Mouse (Mus musculus): Measurements from ENCODE around the gene Slc17a1. TPM values are rescaled to one million over a fixed set of nuclear protein-coding genes. Genes with fewer than 3 reads are reported as not detected.

Slc17a1 gene
- polyA plus RNA-seq (2016; fragmentation: Nextera tagmentation; extraction: Ambion mirVana): not detected in 2 replicates

GRCm38 (mm10) chr13:23867405-23867804 lies at the start of gene Slc17a1:
Gene Slc17a1, plus strand, starts transcription at chr13:23867750.
- WGBS (ENCODE audit: insufficient replicate concordance): 80% methylated on average over 7 of the region's 7 CpGs
- H3K9ac ChIP-seq: no peak within 1 kb of the TSS
- no peaks in the 10 kb centered on the region for H3K27me3 ChIP-seq (replicated peaks)
- peaks cover 21% of the 10 kb centered on the region; the same call in 1 of the 2 replicates for H3K4me1 ChIP-seq
- no peak for ATAC-seq
- H3K27ac ChIP-seq: no peak within 1 kb of the TSS
- no peak within 1 kb of the TSS for H3K4me2 ChIP-seq
- no peak within 1 kb of the TSS for H3K4me3 ChIP-seq
- no peaks in the 10 kb centered on the region for H3K36me3 ChIP-seq
- no peaks in the 10 kb centered on the region for H3K9me3 ChIP-seq (replicated peaks)

GRCm38 (mm10) chr13:23820179-23820940 lies 47.2 kb upstream of the Slc17a1 start:
- no peaks in the 10 kb centered on the region for H3K4me1 ChIP-seq
- H3K9ac ChIP-seq: no peak overlapping the region
- WGBS (ENCODE audit: insufficient replicate concordance): 49% methylated on average over 4 of the region's 4 CpGs
- H3K4me2 ChIP-seq: no peak overlapping the region
- H3K27ac ChIP-seq: no peak overlapping the region
- ATAC-seq: no peak
- no peaks in the 10 kb centered on the region for H3K9me3 ChIP-seq (replicated peaks)
- H3K27me3 ChIP-seq (replicated peaks): no peaks in the 10 kb centered on the region
- no peak overlapping the region for H3K4me3 ChIP-seq
- no peaks in the 10 kb centered on the region for H3K36me3 ChIP-seq

- H3K36me3 ChIP-seq: no peaks in the 10 kb centered on the region
- 56% methylated on average over 3 of the region's 3 CpGs for WGBS (ENCODE audit: insufficient replicate concordance)
- no peak overlapping the region for H3K27ac ChIP-seq
- no peak for ATAC-seq
- no peaks in the 10 kb centered on the region for H3K27me3 ChIP-seq (replicated peaks)
- no peak overlapping the region for H3K4me3 ChIP-seq
- no peaks in the 10 kb centered on the region for H3K9me3 ChIP-seq (replicated peaks)
- H3K9ac ChIP-seq: no peak overlapping the region
- H3K4me2 ChIP-seq: no peak overlapping the region
- no peaks in the 10 kb centered on the region for H3K4me1 ChIP-seq
Measured at GRCm38 (mm10) chr13:23822213-23822612, 45.3 kb upstream of the Slc17a1 start.

GRCm38 (mm10) chr13:23826606-23827005 lies 40.9 kb upstream of the Slc17a1 start:
- 54% methylated on average over 3 of the region's 3 CpGs for WGBS (ENCODE audit: insufficient replicate concordance)
- H3K4me2 ChIP-seq: no peak overlapping the region
- no peak overlapping the region for H3K9ac ChIP-seq
- H3K27me3 ChIP-seq (replicated peaks): no peaks in the 10 kb centered on the region
- no peaks in the 10 kb centered on the region for H3K9me3 ChIP-seq (replicated peaks)
- ATAC-seq: no peak
- H3K4me1 ChIP-seq: no peaks in the 10 kb centered on the region
- no peak overlapping the region for H3K4me3 ChIP-seq
- H3K36me3 ChIP-seq: no peaks in the 10 kb centered on the region
- no peak overlapping the region for H3K27ac ChIP-seq

- no peak overlapping the region for H3K9ac ChIP-seq
- ATAC-seq: no peak
- H3K4me2 ChIP-seq: no peak overlapping the region
- 9% methylated on average over 6 of the region's 6 CpGs for WGBS (ENCODE audit: insufficient replicate concordance)
- H3K27ac ChIP-seq: no peak overlapping the region
- H3K36me3 ChIP-seq: no peaks in the 10 kb centered on the region
- no peak overlapping the region for H3K4me3 ChIP-seq
- no peaks in the 10 kb centered on the region for H3K27me3 ChIP-seq (replicated peaks)
- H3K9me3 ChIP-seq (replicated peaks): no peaks in the 10 kb centered on the region
- H3K4me1 ChIP-seq: no peaks in the 10 kb centered on the region
Measured at GRCm38 (mm10) chr13:23833053-23833452, 34.5 kb upstream of the Slc17a1 start.

- no peak overlapping the region for H3K27ac ChIP-seq
- ATAC-seq: no peak
- no peaks in the 10 kb centered on the region for H3K27me3 ChIP-seq (replicated peaks)
- no peaks in the 10 kb centered on the region for H3K36me3 ChIP-seq
- no peak overlapping the region for H3K4me3 ChIP-seq
- no peak overlapping the region for H3K9ac ChIP-seq
- 80% methylated on average over 5 of the region's 5 CpGs for WGBS (ENCODE audit: insufficient replicate concordance)
- H3K4me1 ChIP-seq: no peaks in the 10 kb centered on the region
- H3K9me3 ChIP-seq (replicated peaks): no peaks in the 10 kb centered on the region
- no peak overlapping the region for H3K4me2 ChIP-seq
Measured at GRCm38 (mm10) chr13:23834836-23835235, 32.7 kb upstream of the Slc17a1 start.

GRCm38 (mm10) chr13:23836630-23837029 lies 30.9 kb upstream of the Slc17a1 start:
- no peak overlapping the region for H3K4me2 ChIP-seq
- H3K27me3 ChIP-seq (replicated peaks): no peaks in the 10 kb centered on the region
- no peaks in the 10 kb centered on the region for H3K9me3 ChIP-seq (replicated peaks)
- no peaks in the 10 kb centered on the region for H3K4me1 ChIP-seq
- no peak overlapping the region; the same call in 1 of the 2 replicates for H3K27ac ChIP-seq
- no peak overlapping the region for H3K9ac ChIP-seq
- no peak for ATAC-seq
- H3K4me3 ChIP-seq: no peak overlapping the region
- WGBS (ENCODE audit: insufficient replicate concordance): 70% methylated on average over 5 of the region's 5 CpGs
- no peaks in the 10 kb centered on the region for H3K36me3 ChIP-seq

GRCm38 (mm10) chr13:23839308-23839707 lies 28.2 kb upstream of the Slc17a1 start, which contains the start of gene Slc17a3:
Gene Slc17a3, plus strand, starts transcription at chr13:23839434.
- whole genome bisulfite sequencing (ENCODE audit: insufficient replicate concordance): 55% methylated on average over 2 of the region's 2 CpGs
- no peak within 1 kb of the TSS for H3K4me2 ChIP-seq
- H3K4me1 ChIP-seq: no peaks in the 10 kb centered on the region
- no peak within 1 kb of the TSS for H3K9ac ChIP-seq
- H3K27ac ChIP-seq: no peak within 1 kb of the TSS
- H3K36me3 ChIP-seq: no peaks in the 10 kb centered on the region
- no peak within 1 kb of the TSS for H3K4me3 ChIP-seq
- H3K9me3 ChIP-seq (replicated peaks): no peaks in the 10 kb centered on the region
- ATAC-seq: no peak
- H3K27me3 ChIP-seq (replicated peaks): peaks cover 12% of the 10 kb centered on the region; the same call in 1 of the 2 replicates

GRCm38 (mm10) chr13:23845851-23846250 lies 21.7 kb upstream of the Slc17a1 start:
- Histone ChIP-seq H3K4me2 (no peak overlapping the region), H3K27me3 (replicated peaks) (peaks cover 12% of the 10 kb centered on the region; the same call in 1 of the 2 replicates), H3K36me3 (no peaks in the 10 kb centered on the region), H3K27ac (no peak overlapping the region), H3K9me3 (replicated peaks) (no peaks in the 10 kb centered on the region), H3K9ac (no peak overlapping the region), H3K4me3 (no peak overlapping the region), H3K4me1 (no peaks in the 10 kb centered on the region)
- ATAC-seq: no peak
- WGBS (ENCODE audit: insufficient replicate concordance): 78% methylated on average over 4 of the region's 4 CpGs

GRCm38 (mm10) chr13:23849299-23849698 lies 18.3 kb upstream of the Slc17a1 start:
- H3K9ac ChIP-seq: no peak overlapping the region
- H3K27me3 ChIP-seq (replicated peaks): peaks cover under 1% of the 10 kb centered on the region; the same call in 1 of the 2 replicates
- 54% methylated on average over 2 of the region's 2 CpGs for WGBS (ENCODE audit: insufficient replicate concordance)
- H3K9me3 ChIP-seq (replicated peaks): no peaks in the 10 kb centered on the region
- H3K27ac ChIP-seq: no peak overlapping the region
- ATAC-seq: no peak
- no peaks in the 10 kb centered on the region for H3K4me1 ChIP-seq
- H3K4me3 ChIP-seq: no peak overlapping the region
- H3K4me2 ChIP-seq: no peak overlapping the region
- H3K36me3 ChIP-seq: no peaks in the 10 kb centered on the region

- Histone ChIP-seq H3K4me1 (no peaks in the 10 kb centered on the region), H3K27ac (no peak overlapping the region), H3K4me2 (no peak overlapping the region), H3K9me3 (replicated peaks) (no peaks in the 10 kb centered on the region), H3K9ac (no peak overlapping the region), H3K4me3 (no peak overlapping the region), H3K36me3 (no peaks in the 10 kb centered on the region), H3K27me3 (replicated peaks) (no peaks in the 10 kb centered on the region)
- no peak for ATAC-seq
- WGBS (ENCODE audit: insufficient replicate concordance): 49% methylated on average over 3 of the region's 3 CpGs
Measured at GRCm38 (mm10) chr13:23856401-23856800, 11.1 kb upstream of the Slc17a1 start.

- no peak overlapping the region for H3K27ac ChIP-seq
- 0 out of 2 replicates have a peak, but pooled peaks cover 10% of the 10 kb centered on the region for H3K4me1 ChIP-seq
- no peak overlapping the region for H3K4me3 ChIP-seq
- ATAC-seq: no peak
- H3K27me3 ChIP-seq (replicated peaks): no peaks in the 10 kb centered on the region
- no peak overlapping the region for H3K4me2 ChIP-seq
- no peaks in the 10 kb centered on the region for H3K9me3 ChIP-seq (replicated peaks)
- H3K9ac ChIP-seq: no peak overlapping the region
- H3K36me3 ChIP-seq: no peaks in the 10 kb centered on the region
Measured at GRCm38 (mm10) chr13:23861815-23862214, 5.7 kb upstream of the Slc17a1 start.

Measured in liver, embryonic 12.5 days (tissue).